Mouse (Mus musculus) hematopoietic stem cell, adult 5-6 weeks (primary cell): ENCODE results near the gene Bach1. TPM values are rescaled to one million over a fixed set of nuclear protein-coding genes. Genes with fewer than 3 reads are reported as not detected.

Experiments
- ATAC-seq, 2 experiments: fragments of 125-278 bp in 1 of 2; replicated peaks in 1 of 2; 2 replicates each; pipeline ENCODE4 v1.8.0; 2016 to 2017; ENCODE audit warnings: inconsistent platforms in 2 of 2, mild to moderate bottlenecking in 2 of 2, moderate number of reproducible peaks in 2 of 2, low read depth in 1 of 2, moderate TSS enrichment in 1 of 2; ENCODE audit not compliant: low FRiP score in 2 of 2, poor library complexity in 2 of 2, severe bottlenecking in 2 of 2, insufficient read depth in 1 of 2, low TSS enrichment in 1 of 2
- total RNA-seq: library from RNA; stranded (forward); fragments of 172-1452, 232-1000 nt; gene quantifications from 2 replicates; pipeline ENCODE4 v1.2.3, GENCODE M21; 2017

Bach1 gene
- total RNA-seq, 1 experiment from 2014 or later: 49.6 TPM

DNA sequence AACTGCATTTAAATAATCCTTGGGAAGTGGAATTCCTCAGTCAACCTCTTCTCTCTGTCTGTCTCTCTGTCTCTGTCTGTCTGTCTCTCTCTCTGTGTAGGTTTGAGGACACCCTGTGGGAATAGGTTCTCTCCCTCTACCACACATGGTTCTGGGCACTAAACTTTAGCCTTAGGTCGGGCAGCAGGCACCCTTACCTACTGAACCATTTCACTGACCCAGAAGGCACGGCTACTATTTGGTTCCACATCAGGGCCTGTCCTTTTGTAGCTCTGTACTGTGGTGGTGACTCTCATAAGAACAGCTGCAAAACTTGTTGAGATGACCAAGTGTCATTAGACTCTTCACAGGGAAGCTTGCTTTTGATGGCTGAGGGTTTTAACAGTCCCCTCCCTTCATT, 3.1 kb downstream of the Bach1 start:
- ATAC-seq: no peak

DNA sequence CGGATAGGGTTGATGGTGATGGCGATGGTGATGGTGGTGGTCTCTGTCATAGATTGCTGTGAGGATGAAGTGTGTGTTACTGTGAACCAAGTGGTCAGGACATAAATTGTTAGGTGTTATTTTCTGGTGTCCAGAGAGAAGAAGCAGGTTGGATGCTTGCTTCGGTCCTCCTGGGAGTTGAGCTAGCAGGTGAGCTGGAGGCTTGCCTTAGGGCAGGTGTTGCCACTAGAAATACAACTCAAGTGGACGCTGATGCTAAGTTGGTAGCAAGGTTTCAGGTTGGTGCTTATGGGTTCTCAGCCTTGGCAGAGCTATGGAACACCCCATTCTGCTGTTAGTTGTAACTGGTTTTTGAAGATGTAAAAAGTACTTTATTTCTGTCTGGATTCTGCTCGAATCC, 4.1 kb downstream of the Bach1 start:
- no peak for ATAC-seq

DNA sequence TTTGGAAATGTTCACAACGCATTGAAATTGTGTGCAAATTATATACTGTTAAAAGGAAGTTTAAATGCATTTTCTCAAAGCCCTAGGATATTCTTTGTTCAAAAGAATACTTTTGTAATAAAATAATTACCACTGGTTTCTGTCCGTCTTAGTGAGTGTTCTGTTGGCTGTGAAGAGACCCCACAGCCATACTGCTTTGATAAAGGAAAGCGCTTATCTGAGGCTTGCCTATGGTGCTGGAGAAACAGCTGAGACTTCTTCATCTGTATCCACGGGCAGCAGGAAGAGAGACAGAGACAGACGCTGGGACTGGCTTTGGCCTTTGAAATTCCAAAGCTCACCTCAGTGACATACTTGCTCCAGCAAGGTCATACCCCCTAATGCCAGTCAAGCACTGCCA, 5.5 kb downstream of the Bach1 start:
- no peak for ATAC-seq

- ATAC-seq: peak; percentile 68
These were observed 7.3 kb downstream of the Bach1 start for GRCm38 (mm10) chr16:87705892-87706589.

- no peak for ATAC-seq
These were observed 8.6 kb downstream of the Bach1 start for GRCm38 (mm10) chr16:87707335-87707734.

- no peak for ATAC-seq
These were observed 9.8 kb downstream of the Bach1 start for GRCm38 (mm10) chr16:87708570-87708969.

- no peak for ATAC-seq
These were observed 10.4 kb downstream of the Bach1 start for GRCm38 (mm10) chr16:87709144-87709543.

DNA sequence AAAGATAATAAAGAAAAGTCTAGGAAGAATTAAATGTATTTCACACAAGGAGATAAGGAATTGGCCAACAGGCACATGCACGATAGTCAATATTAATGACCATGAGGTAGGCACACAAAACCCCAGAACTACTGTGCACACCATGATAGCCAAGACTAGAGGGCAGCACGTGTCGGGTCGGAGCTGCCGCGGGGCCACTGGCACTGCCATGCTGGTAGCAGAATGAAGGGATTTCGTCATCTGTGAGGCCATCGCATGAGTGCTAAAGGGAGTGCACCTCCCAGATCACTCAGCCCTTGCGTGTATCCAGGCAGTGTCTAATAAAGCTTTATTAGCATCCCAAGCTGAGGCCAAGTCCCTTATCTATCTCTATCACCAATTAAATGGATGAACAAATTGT, 11.2 kb downstream of the Bach1 start:
- no peak for ATAC-seq

- ATAC-seq: no peak
These were observed 13.2 kb downstream of the Bach1 start for GRCm38 (mm10) chr16:87711961-87712360.

DNA sequence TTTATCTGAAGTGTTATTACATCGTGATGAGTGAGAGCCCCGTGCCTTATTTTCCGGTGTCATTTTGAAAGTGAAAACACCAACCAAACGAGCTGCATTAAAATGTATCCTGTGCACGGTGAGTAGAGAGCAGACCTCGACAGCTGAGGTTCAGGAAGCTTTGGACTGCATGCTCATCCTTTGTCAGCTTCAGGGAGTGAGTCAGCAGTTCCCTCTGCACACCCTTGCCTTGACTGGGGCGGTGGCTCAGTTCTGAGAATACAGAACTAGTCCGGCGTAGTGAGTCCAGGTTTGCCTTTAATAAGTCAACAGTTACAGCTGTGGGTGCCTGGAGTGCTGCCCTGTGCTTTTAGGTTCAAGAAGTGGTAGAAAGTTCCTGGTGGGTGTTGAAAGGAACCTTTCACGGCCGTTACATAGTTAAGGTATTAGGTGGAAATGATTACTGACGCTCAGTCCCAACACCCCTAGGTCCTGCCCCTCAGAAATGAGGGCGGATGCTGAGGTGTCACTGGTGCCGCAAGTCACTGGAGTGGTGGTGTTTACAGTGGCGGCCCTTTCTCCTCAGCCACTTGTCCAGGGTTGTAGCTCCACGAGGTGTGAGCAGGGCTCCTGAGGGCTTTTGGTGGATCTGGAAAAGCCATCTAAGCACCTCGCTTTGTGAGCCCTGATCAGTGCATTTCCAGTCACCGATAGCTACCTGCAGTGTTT, 14.4 kb downstream of the Bach1 start:
- ATAC-seq: peak; percentile 80 to 83

DNA sequence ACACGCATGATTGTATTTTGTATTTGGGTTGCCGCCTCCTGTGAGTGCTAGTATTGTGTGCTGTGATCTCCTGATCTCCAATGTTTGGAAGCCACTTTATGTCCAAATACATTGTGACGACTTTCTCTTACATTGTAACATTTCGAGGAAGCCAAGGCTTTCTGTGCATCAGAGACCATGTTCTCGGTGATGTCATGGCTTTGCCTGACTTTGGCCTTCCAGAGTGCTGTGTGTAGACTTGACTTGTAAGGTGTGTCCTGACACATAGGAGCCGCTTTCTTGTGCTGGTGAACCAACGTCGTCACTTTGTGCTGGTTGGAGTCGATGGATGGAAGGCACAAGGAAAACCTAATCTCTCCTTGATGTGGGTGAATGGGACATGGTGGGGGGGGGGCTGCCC, 15.8 kb downstream of the Bach1 start:
- no peak for ATAC-seq

DNA sequence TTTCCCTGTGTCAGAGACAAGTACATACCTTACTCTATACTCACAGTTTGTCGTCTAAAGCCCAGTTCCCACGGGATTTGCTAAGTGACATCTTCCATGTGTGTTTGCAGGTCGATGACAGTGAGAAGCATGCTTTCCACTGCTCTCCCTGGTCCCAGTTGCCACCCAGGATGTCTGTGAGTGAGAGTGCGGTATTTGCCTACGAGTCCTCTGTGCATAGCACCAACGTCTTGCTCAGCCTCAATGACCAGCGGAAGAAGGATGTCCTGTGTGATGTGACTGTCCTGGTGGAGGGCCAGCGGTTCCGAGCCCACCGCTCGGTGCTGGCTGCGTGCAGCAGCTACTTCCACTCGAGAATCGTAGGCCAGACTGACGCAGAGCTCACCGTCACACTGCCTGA, 16.5 kb downstream of the Bach1 start:
- no peak for ATAC-seq

DNA sequence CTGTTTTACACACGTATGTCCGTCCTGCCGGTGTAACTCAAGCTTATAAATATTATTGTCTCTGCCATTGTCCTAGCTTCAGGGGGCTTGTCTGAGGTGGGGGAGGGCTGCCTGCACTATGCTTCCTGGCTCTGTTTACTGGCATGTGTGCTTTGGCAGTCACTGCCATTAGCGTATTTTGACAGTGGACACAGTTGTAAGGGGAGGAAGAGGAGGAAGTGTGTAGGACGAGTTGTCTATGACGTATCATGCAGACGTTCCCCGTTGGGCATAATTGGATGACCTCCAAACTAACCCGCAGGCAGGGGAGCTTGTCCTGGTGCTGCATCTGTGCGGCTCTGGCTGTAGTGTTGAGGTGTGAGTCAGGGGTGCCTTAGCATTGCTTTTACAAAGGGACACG, 17.5 kb downstream of the Bach1 start:
- peak; percentile 61 to 67 for ATAC-seq

GRCm38 (mm10) chr16:87717046-87717660, 18.4 kb downstream of the Bach1 start:
- ATAC-seq: no peak

GRCm38 (mm10) chr16:87719071-87719470, 20.3 kb downstream of the Bach1 start:
- ATAC-seq: no peak

- ATAC-seq: no peak
These were observed 21.0 kb downstream of the Bach1 start for GRCm38 (mm10) chr16:87719688-87720283.

- no peak for ATAC-seq
These were observed 22.2 kb downstream of the Bach1 start for GRCm38 (mm10) chr16:87720851-87721409.

- ATAC-seq: no peak
These were observed 24.1 kb downstream of the Bach1 start for GRCm38 (mm10) chr16:87722857-87723256.
